In genomic region chr2:93732658-93733057, GRCm38 (mm10) we compare ENCODE assay signal across 10 mouse cellular contexts.
"Had no signal": no experiment of that assay in that cellular context is flagged by ENCODE, and none has a peak within 500 bp of the region (broad histone marks: within the 10 kb centered on the region; RNA-seq: fewer than 3 reads in every experiment).

No protein-coding gene starts in this region.

- H3K27ac ChIP-seq: liver, embryonic 15.5 days; midbrain, embryonic 13.5 days; stomach, postnatal 0 days had no signal

- H3K4me3 ChIP-seq: liver, embryonic 15.5 days; midbrain, embryonic 13.5 days had no signal

- H3K4me2 ChIP-seq: liver, embryonic 15.5 days; midbrain, embryonic 13.5 days had no signal

- H3K4me1 ChIP-seq: liver, embryonic 15.5 days; midbrain, embryonic 13.5 days had no signal

- H3K9me3 ChIP-seq: liver, embryonic 15.5 days; midbrain, embryonic 13.5 days had no signal

- H3K9ac ChIP-seq: liver, embryonic 15.5 days; midbrain, embryonic 13.5 days had no signal

- H3K27me3 ChIP-seq: liver, embryonic 15.5 days; midbrain, embryonic 13.5 days had no signal

- DNase-seq: kidney, adult 8-10 months; kidney, postnatal 25 days; left cerebral cortex, postnatal 4 days; lung, adult 2 months; lung, postnatal 36 days; right cerebral cortex, adult 18-20 months had no signal

- ATAC-seq: lung, postnatal 0 days; midbrain, embryonic 13.5 days had no signal
